Mouse (Mus musculus): ENCODE measurements around the gene Smyd3.

Smyd3 gene

DNA sequence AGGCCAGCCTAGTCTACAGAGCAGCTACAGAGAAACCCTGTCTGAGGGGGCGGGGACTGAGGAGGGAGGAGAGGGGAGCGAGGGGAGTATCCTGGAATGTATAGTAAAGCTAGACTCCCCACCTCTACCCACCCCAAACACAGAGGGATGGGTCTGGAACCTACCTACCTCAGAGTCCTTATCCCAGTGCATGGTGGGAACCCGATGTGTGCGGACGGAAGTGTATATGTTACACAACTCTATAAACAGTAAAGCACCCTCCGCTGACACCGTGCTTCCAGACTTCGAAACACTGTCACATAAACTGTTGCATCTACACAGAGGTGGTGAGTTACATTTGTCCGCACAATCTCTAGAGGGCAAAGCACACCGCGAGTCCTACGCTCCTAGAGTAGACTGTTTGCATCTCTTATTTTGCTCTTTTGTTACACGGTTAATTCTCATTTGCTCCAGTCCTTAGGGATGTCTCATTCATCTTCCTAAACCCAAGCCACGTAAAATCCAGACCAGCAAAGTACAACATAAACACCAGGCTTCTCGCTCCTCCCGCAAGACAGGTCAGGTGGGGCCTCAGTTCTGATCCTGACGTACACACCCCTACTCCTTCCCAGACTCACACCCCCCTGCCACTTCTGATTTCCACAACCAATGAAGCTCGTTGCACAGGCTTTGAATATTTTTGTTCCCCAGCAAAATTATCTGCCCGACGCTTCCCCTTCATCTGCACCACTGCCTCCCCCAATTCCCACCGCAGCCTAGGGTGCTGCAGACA lies 714 bp downstream of the Smyd3 start:
- peak; percentile 71 for DNase-seq (ENCODE audit: low read depth)

DNA sequence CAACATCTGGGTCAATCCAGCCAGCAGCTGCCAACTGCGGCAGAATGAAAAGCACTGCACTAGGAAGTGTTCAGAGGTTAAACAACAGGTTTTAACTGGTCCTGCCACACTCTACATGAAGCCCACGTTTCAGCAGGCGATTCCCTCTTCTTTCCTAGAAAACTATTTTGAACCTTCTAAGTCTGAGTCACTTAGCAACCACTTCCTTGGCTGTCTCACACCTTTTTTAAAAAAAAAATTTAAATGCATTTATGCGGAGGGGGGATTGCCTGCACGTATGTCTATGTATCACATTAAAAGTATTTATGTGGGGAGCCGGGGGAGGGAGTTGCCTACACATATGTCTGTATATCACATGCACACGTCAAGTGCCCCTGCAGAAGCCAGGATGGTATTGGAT lies 5.9 kb downstream of the Smyd3 start:
- DNase-seq (ENCODE audit: low read depth), result no peak

DNA sequence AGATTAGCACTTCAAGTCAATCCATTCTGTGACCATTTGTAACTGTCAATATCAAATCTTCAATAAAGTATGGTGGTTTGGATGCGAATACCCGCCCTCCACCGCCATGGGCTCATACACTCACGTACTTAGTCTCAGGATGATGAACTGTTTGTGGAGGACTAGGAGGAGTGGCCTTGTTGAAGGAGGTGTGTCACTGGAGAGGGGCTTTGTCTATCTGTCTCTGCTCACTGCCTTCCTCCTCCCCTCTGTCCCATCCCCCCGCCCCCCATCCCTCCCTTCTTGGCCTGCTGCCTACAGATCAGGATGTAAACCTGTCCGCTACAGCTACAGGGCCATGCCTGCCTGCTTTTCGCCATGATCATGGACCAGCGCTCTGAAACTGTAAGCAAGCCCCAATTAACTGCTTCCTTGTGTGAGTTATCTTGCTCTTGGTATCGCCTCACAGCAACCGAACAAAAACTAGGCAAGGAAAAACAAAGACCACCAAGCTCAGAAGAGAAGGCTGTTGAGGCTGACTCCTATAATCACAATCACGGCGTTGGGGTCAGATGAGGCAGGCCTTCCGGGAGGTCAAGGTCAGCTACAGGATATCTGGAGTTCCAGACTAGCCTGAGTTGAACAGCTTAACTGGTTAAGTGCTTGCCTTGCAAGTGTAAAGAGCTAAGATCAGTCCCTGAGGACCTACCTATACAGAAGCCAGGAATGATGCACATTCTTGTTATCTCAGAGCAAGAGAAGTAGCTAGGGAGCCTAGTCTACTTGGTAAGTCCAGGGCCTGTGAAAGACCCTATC lies 7.1 kb downstream of the Smyd3 start:
- no peak for DNase-seq (ENCODE audit: low read depth)

DNA sequence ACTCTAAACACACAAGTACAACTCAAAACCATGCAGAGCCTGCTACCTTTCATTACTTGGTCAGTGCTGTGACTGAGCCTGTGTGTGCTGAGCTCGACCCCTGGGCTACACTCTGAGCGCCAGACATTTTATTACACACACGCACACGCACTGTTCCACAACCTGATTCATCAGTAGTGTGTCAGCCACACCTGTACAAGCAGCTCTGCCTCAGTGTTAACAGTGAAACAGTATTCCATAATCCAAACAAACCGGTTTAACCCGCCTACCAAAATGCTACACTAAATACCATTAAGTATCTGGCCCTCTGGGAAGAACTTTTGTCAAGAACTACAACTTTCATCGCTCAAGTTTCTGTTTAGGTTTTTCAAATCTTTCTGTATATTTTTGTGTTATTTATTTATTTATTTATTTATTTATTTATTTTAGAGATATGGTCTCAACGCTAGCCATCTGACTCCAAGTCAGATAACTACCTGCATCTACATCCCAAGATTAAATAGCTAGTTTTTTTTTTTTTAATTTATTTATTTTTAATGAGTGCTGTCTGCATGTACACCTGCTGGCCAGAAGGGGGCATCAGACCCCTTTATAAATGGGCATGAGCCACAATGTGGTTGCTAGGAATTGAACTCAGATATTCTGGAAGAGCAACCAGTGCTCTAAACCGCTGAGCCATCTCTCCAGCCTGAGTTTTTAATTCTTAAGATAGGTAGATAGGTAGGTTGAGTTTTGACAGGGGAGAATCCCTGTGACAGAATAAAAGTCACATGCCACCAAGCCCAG lies 11.1 kb downstream of the Smyd3 start:
- DNase-seq (ENCODE audit: low read depth), result peak; percentile 79

DNA sequence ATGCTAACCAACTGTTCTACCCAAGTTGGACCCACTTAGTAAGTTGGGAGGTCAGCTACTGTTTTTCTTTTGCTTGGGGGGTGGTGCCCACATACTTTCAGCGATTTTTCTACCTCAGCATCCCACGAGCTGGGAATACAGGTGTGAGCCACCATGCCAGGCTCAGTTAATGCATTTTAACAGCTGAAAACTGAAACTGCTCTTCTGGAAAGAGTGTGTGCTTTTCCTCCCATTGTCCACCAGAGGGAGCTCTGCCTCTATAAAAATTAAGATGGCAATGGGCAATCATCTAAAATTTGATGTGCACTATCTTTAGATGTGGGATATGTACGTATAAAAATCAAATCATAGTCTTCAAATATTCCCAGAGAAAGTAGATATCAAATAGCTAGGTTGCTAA lies 15.3 kb downstream of the Smyd3 start:
- peak; percentile 61 for DNase-seq (ENCODE audit: low read depth)

DNA sequence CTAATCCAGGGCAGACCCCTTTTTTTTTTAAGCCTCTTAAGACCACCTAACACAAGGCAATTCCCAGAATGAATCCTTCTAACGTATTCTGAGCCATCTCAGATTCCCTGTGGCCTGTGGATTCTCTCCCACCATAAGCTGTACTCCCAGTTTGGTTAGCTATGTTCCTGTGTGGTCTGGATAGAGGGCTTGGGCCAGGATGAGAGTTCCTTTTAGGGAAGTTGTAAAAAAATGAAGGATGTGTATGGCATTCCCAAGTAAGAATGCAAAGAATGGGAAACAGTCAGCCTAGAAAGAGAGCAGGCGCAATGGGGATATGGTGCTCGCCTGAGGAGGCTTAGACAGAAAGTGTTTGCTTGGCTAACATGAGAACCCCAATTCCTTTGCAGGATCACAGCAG lies 18.6 kb downstream of the Smyd3 start:
- DNase-seq (ENCODE audit: low read depth), result no peak

DNA sequence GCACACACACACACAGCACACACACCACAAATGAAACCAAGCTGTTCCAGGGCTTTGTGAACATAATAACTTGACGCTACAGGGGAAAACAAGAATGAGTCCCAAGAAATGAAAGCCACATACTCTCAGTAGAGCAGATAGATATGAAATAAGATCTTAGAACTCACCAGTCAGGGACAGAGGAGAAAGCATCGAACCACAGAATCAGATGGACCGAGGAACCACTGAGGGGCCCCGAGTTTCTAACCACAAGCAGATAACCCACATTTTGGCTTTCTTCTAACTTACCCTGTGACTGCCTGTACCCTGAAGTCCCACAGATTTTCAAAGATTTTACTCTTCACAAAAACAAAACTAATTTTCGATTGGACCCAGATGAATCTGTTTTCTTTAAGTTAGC lies 24.9 kb downstream of the Smyd3 start:
- DNase-seq (ENCODE audit: low read depth), result peak; percentile 35

DNA sequence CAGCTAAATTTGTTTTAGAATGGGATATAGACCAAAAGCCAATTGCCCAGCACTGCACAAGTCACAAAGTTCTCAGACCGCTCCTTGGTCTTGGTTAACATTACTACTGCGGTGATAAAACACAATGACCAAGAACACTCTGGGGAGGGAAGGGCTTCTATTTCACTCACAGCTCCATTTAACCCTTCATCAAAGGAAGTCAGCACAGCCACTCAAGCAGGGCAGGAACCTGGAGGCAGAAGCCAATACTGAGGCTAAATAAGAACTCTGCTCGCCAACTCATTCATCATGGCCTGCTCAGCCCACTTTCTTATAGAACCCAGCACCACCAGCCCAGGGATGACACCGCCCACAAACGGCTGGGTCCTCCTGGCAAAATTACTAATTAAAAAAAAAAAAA lies 29.3 kb downstream of the Smyd3 start:
- DNase-seq (ENCODE audit: low read depth), result no peak

DNA sequence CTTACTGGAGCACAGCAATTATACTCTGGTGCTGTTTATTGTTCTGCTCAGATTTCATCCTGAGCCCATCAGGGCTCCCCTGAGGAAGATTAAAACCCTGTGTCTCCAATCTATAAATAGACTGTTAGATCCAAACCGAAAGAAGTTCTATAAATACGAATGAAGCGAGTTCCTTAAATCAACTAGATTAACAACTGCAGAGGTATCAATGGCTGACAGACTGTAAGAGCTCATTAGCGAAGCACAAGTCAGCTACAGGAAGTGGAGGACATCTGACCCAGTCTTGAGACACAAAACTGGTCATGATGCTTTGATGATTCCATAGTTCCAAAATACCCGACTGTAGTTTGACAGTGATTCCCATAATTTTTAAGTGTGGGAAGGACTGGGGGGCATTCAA lies 29.9 kb downstream of the Smyd3 start:
- no peak for DNase-seq (ENCODE audit: low read depth)

DNA sequence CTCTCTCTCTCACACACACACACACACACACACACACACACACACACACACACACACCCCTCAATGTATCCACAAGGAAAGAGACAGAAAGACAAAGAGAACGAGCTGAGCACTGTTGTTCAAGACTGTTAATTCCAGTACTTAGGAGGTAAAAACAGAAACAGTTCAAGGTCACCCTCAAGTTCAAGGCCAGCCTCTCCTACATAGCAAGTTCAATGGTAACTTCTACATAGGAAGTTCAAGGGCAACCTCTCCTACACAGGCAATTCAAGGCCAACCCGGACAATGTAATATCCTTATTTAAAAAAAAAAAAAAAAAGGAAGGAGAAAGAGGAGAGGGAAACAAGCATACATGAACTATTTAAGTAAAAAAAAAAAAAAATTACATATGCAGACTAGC lies 30.6 kb downstream of the Smyd3 start:
- DNase-seq (ENCODE audit: low read depth), result no peak

DNA sequence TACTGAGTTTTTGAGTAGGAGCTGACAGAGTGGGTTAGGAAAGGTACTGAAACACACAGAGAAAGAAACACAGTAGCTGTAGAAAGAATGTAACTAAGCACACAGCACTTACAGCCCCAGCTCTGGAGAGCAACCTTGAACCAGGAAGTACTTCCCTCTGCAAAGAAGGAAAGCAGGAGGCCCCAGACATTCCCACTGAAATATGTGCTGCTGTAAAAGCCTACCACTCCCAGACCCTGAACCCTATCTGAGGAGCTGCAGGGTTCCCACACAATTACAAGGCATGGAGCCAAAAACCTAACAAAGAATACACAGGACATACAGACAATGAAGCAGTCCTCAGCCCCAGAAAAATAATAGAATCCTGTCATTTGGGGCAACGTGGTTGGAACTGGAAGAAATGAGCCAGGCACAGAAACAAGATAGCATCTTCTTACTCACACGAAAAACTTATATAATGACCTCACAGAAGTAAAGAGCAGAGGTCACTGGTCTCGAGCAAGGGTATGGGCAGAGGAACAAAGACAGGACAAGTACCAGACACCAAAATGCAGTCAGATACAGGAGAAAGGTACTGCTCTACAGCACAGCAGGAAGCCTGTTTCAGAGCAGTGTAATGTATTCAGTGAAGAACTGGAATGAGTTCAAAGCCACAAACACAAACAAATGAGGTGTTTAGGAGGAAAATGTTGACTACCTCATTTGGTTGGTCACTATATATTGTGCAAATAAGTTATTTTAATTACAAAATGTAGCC lies 31.9 kb downstream of the Smyd3 start:
- peak; percentile 41 for DNase-seq (ENCODE audit: low read depth)

DNA sequence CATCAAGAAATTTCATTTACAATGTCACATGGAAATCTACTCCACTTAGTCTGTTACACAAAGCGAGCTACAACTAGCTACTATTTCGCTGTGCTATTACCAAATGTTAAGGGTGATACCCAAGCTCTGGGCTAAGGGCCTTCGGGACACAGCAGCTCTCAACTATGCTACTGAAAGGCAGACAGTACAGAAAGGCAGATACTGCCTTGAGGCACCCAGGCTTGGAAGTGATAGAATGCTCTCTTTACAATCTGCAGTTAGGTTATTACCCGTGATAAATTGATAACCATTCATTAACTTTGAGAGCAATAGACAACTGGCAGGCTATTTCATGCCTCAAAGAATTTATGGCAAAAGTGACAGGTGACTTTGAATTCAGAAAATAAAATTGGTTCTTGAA lies 37.0 kb downstream of the Smyd3 start:
- no peak for DNase-seq (ENCODE audit: low read depth)

DNA sequence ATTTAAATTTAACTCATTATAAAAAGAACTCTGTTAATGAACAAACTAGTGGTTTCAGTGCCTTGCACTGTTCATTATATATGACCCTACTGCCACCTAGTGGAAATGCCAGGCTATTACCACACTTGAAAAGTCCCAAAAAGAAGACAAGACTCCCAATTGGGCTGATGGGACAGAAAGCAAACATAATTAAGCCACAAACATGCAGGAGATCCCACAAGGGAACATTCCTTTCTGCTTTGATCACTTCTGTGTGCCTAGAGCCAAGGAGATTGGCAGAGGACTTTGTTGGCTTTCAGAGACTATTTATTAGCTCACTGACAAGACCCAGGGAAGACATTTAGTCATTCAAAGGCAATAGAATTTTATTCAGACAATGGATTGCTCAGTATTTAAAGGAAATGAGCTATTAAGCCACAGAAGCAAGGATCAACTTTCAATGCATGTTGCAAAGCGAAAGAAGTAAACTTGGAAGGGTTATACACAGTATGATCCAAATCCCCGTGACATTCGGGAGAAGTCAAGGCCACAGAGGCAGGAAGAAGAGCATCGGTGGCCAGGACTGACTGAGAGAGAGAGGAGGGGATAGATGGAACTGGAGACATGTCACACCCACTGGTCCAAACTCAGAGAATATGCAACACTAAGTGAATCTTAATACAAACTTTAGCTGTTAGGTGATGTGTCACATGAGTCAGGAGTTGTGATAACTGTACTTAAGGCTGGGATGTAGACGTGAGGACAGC lies 40.5 kb downstream of the Smyd3 start:
- DNase-seq (ENCODE audit: low read depth), result peak; percentile 75

DNA sequence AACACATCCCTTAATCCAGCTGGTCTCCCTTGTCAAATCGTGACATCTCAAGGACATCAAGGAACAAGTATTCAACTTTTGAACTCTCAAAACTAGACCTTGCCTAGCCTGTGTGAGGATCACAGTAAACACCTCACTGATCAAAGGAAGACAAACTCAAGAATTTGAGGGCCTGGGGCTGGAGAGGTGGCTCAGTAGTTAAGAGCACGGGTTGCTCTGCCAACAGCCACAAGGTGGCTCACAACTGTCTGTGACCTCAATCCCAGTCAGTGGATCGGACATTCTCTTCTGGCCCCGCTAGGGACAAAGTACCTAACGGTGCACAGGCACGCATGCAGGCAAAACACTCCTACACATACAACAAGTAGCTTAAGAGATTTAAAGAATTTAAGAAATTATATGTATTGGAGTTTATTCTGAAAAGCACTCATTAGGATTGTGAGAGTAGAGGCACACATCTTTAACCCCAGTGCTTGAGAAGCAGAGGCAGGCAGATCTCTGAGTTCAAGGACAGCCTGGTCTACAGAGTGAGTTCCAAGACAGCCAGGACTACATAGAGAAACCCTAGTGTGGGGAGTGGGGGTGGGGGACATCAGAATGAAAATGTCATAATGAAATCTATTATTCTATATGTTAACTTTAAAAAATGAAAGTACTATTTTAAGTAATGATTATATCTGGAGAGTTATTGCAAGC lies 41.2 kb downstream of the Smyd3 start:
- peak; percentile 12 for DNase-seq (ENCODE audit: low read depth)

DNA sequence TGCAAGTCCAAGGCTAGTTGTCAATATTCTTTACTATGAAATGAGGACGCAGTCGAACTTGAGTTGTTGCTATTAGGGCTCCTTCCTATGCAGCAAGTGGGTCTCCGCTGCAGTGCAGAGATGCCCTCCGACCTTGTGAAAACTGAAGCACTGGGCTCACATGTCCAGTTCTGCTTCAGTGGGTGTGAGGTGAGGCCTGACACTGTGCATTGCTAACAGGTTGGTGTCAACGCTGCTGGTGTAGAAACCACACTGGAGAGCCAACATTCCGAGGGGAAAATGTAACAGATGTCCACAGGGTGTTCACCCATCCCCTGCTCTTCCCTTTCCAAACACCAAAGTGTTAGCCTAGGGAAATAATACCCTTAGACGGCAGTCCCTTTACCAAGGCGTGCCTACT lies 43.1 kb downstream of the Smyd3 start:
- DNase-seq (ENCODE audit: low read depth), result no peak

DNA sequence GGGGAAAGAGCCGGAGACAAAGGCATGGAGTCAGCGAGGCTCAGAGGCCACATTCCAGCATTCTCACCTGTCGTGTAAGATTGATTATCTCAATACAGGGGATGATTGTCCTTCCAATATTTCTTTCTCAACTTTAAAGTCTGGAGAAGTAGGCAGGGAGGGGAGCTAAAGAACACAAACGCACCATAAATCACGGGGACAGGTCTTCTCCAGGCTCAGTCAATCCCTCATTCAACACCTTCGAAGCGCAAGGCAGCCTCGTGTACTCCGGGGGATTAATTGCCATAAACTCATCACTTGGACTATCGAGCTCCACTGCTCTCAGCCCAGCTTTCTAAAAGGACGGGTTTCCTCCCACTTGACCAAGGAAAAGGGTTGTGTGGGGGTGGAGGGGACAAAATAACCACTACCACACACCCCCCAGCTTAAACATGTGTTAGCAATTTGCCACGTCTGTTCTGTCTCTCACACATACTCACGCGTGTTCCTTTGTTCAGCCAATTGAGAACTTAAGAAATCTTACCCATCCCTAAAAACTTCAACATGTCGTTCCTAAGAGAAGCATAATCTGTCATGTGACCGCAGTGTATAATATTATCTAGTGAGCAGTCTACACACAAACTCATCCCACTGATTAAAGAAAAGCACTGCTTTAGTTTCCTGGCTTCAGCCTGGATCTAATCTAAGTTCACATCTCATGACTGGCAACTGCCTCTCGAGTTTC lies 43.8 kb downstream of the Smyd3 start:
- no peak for DNase-seq (ENCODE audit: low read depth)

DNA sequence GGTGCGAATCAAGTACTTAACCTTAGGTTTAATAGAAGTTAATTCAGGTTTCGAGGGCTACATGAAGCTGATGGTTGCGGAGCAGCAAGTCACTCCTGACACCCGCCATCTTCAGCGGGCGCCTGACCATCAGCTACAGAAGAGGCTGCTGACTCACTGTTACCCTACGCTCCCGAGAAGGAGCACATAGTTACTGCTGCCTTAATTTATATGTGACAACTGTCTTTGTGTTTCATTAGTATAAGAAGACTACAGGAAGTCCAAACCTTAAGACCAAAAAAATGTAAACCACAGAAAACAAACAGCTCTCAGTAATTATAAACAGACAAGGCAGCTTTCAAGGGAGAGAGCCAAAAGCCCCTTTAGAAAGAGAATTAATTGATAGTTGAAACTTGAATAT lies 49.9 kb downstream of the Smyd3 start:
- no peak for DNase-seq (ENCODE audit: low read depth)

DNA sequence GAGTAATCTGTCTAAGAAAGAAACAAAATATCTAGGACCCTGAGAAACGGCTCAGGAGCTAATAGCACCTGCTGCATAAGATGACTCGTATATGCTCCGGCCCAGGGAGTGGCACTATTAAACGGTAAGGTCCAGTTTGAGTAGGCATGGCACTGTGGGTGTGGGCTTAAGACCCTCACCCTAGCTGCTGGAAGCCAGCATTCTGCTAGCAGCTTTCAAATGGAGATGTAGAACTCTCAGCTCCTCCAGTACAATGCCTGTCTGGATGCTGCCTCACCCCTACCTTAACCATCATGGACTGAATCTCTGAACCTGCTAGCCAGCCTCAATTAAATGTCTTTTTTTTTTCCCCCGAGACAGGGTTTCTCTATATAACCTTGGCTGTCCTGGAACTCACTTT lies 55.5 kb downstream of the Smyd3 start:
- no peak for DNase-seq (ENCODE audit: low read depth)

DNA sequence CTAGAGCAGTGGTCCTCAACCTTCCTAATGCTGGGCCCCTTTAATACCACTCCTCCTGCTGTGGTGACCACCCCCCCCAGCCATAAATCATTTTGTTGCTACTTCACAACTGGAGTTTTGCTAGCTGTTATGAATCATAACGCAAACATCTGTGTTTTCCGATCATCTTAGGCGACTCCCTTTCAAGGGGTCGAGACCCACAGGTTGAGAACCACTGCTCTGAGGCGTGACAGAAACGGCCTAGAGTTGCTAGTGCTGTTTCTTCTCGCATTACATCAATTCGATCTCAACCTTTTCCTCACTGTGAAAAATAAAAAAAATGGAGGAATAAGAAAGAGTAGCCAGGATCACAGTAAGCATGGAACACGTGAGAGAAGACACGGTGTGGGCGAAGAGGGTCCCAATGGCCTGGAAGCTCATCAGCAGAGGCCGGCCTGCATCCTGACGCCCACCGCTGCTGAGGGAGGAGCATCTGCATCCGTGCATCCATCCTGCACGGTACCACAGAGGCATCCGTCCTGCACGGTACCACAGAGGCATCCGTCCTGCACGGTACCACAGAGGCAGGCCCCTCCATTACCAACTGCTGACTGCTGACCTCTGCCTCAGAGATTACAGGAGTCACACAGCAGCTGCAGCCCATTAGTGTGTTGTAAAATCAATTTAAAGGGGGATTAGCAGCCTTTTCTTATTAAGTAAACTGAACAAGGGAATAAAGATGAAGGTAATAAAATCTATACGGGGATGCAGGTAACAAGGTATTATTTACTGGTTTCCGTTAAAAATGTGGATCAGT lies 56.6 kb downstream of the Smyd3 start:
- DNase-seq (ENCODE audit: low read depth), result no peak
